Mouse (Mus musculus) spleen, postnatal 14 days (tissue): ENCODE measurements around the gene Dusp3.

Experiments used
- DNase-seq, 2 experiments: peaks; one replicate each; pipeline ENCODE4 v3.0.0; 2021 to 2022; ENCODE audit warnings: low spot score in 2 of 2

Gene Dusp3

DNA sequence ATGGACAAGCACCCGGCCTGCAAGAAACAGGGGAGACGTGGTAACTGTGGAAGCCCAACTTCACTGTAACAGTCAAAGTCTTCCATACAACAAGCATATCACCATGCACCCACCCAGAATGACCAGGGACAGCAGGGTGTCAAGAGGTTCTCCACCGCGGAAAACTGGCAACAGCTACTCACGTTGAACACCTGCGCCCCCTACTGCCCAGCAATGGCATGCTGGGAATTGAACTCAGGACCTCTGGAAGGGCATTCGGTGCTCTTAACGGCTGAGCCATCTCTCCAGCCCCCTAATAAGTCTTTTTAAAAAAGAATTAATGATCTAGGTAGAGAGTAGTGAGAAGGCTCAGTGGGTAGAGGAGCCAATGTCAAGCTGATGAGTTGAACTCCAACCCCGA lies 11.9 kb downstream of the Dusp3 start:
- DNase-seq: no peak

GRCm38 (mm10) chr11:101974181-101974580 lies 12.6 kb downstream of the Dusp3 start:
- no peak for DNase-seq

- DNase-seq: no peak
These were observed 13.3 kb downstream of the Dusp3 start for GRCm38 (mm10) chr11:101973496-101973895.

- DNase-seq: no peak
These were observed 14.2 kb downstream of the Dusp3 start for GRCm38 (mm10) chr11:101972651-101973050.

DNA sequence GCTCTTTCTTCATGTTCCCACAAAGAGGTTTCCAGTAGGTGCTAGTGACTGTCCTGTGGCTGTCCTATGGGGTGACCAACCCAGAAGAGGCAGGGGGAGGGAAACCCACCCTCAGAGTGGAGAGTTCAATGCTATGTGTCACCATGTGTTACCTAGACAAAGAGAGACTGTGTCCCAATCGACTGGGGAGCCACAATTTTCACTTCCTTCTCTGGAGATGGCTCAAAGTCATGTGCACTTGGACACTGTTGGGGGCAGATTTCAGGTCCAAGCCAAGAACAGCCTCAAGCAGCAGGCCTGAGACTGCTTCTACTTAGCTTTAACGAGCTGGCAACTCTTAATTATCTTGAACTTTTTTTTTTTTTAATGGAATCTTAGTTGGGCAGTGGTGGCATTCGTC lies 14.7 kb downstream of the Dusp3 start:
- no peak for DNase-seq

- DNase-seq: peak in 1 of 2 experiments; percentile 46
These were observed 15.4 kb downstream of the Dusp3 start for GRCm38 (mm10) chr11:101971410-101971809.

DNA sequence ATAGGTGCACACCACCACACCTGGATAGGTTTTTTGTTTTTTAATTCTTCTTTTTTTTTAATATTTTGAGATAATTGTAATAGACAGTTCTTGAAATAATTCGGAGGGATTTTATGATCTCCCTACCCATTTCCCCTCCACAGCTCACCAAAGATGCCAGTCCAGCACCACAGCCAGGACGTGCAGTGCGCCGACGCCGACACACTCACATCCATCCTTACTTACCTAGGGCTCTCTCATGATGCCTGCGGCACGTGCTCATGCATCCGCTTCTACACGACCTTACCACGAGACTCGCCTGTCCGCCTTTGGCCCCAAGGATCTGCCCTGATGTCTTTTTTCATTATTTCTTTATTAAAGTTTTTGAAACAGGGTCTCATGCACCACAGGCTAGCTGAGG lies 17.0 kb downstream of the Dusp3 start:
- no peak for DNase-seq

GRCm38 (mm10) chr11:101968791-101969190 lies 18.0 kb downstream of the Dusp3 start:
- peak; percentile 39 to 61 for DNase-seq

DNA sequence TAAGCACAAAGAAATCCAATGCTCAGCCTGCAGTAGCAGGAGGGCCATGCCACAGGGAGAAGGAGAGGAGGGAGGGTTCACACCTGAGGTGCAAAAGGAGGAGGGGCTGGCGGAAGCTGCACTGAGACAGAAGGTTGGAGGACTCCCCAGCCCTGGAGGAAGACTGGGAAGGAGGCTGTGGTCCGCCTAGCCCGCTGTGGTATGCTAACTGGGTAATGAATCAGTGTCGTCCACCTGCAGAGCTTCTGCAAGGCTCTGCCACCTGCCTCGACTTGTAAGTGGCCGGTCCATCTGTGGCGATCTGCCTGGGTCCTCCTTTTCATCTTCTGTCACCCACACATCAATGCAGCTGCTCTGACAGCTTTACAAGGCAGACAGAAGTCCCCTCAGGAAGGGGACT lies 18.5 kb downstream of the Dusp3 start:
- DNase-seq: no peak

DNA sequence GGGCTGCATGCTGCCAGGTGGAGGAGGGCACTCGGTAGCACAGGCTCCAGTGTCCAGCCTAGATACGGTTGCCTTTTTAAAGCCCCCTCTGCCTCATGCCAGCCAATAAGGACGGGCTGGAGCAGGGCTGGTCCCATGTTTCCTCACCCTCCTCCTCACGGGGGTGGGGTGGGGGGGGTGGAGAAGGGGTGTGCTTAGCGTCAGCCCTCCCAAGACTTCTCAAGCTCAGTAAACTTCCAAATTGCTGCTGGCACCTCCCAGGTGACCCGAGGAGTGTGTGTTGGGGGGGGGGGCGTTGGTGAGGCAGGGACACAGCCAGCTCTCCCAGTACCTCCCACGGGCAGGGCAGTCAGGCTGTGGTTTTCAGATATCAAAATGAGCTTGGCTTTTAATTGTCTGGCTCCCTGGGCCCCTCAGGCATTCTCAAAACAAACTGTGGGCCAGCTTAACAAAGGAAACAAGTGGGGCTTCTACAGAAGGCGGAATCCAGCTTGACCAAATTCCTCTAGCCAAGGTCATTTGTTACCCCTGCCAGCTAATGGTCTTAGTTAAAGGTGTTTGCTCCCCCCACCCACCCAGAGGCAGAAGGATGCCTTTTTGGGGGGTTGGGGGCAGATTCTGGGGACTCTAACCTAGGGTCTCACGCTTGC lies 19.7 kb downstream of the Dusp3 start, which contains the start of gene Sost:
Gene Sost, minus strand, starts transcription at position 51 of the 650 bp plus-strand sequence.
- DNase-seq: no peak

- DNase-seq: no peak
These were observed 21.3 kb downstream of the Dusp3 start for GRCm38 (mm10) chr11:101965553-101965952.

GRCm38 (mm10) chr11:101964647-101965046 lies 22.2 kb downstream of the Dusp3 start:
- no peak for DNase-seq

GRCm38 (mm10) chr11:101963473-101964291 lies 23.1 kb downstream of the Dusp3 start:
- no peak for DNase-seq

DNA sequence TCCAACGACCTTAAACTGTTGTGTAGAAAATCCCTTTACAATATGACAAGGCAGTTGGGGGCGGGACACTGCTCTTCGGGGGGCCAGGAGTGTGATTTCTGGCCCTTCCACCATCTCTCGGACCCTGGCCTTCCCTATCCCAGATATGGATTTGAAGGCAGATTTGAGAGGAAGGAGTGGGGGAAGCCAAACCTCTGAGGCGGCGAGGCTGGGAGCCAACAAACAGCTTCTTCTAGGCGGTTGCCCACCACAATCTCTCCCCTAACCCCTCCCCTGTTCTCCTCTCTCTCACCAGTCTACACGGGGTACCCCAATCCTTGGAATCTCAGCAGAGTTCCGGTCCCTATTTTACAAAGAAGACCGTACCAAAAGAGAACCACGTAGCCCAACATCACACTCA lies 23.8 kb downstream of the Dusp3 start:
- DNase-seq: no peak

DNA sequence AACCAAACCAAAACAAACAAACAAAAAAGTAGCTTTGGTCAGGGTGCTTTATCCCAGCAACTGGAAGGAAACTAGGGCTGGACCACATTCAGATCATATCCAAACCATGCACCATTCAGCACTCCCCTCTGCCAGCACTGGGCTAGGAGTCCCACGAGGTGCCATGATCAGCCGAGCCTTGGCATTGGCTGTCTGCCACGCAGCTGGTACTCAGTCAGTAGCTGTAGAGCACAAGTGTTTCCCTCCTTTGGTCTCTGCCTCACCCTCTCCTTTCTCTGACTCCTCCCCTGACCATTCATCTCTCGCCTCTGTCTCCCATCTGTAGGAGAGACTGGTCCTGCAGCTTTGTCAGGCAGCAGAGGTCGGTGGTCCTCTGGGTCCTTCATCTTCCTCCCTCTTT lies 29.3 kb downstream of the Dusp3 start:
- no peak for DNase-seq

DNA sequence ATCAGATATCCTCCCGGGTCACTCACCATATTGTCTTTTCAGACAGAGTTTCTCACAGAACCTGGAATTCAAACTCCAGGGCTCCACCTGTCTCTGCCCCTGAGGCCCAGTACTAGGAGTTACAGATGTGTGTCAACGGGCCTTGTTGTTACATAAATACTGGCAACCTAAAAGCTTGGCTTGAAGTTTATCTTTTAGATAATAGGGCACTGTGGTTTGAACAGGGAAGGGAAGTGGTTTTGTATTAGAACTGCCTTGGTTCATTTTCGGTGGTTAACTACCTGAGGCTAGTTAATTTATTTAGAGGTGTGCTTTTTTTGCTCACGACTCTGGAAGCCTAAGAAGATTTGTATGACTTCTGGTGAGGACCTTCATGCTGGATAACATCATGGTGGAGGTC lies 33.4 kb downstream of the Dusp3 start:
- DNase-seq: no peak

- DNase-seq: peak in 1 of 2 experiments; percentile 24
These were observed 34.1 kb downstream of the Dusp3 start for GRCm38 (mm10) chr11:101952541-101953341.

GRCm38 (mm10) chr11:101950021-101950420 lies 36.8 kb downstream of the Dusp3 start:
- no peak for DNase-seq

- no peak for DNase-seq
These were observed 40.3 kb downstream of the Dusp3 start for GRCm38 (mm10) chr11:101946525-101946924.

GRCm38 (mm10) chr11:101943055-101943454 lies 43.8 kb downstream of the Dusp3 start:
- no peak for DNase-seq

- DNase-seq: no peak
These were observed 49.7 kb downstream of the Dusp3 start for GRCm38 (mm10) chr11:101937108-101937507.

DNA sequence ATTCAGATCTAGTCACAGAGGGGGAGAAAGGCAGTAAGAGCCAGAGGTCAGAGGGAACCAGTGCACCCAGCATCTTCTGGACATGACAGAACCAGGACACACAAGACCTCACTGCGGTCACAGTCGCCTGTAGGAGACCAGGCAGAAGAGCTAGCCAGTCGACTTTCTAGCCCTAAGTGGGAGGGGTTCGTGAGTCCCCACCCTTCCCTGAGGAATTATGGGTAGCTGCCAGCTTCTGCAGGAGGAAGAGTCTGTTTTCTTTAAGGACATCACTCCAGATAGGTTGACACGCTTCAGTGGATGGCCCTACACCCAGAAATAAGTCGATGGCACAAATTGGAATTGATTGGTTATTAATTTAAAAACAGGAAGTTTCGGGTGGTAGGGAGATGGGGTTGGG lies 50.4 kb downstream of the Dusp3 start:
- DNase-seq: no peak
